Mouse (Mus musculus) small intestine, adult 2 months (tissue): ENCODE data around the gene Adgrf3. TPM values are rescaled to one million over a fixed set of nuclear protein-coding genes. Genes with fewer than 3 reads are reported as not detected.

Experiments
- H3K27ac ChIP-seq: fragments of 200-500 bp; 2 replicates; pipeline ENCODE4 v1.5.1; 2012; ENCODE audit warnings: low read depth, low read length, control low read depth, inconsistent platforms; ENCODE audit not compliant: insufficient read depth
- H3K27me3 ChIP-seq: fragments of 200-500 bp; 2 replicates; pipeline ENCODE4 v1.6.1; 2012; ENCODE audit warnings: mild to moderate bottlenecking, moderate library complexity, low read length, inconsistent platforms; ENCODE audit not compliant: control insufficient read depth, insufficient read depth
- H3K36me3 ChIP-seq: fragments of 200-500 bp; 2 replicates; pipeline ENCODE4 v1.6.1; 2012; ENCODE audit warnings: mild to moderate bottlenecking, low read length, control low read depth, inconsistent platforms; ENCODE audit not compliant: control insufficient read depth, insufficient read depth
- H3K4me1 ChIP-seq: fragments of 200-500 bp; 2 replicates; pipeline ENCODE4 v1.6.1; 2012; ENCODE audit warnings: low read length, inconsistent platforms, mixed read lengths; ENCODE audit not compliant: control insufficient read depth, insufficient read depth, insufficient read length
- H3K4me3 ChIP-seq: fragments of 200-500 bp; 2 replicates; pipeline ENCODE4 v1.5.1; 2012; ENCODE audit warnings: low read depth, mild to moderate bottlenecking, control low read depth, inconsistent platforms, low read length, moderate library complexity
- CTCF ChIP-seq: fragments of 200-500 bp; IDR thresholded peaks from 2 replicates; pipeline ENCODE4 v1.5.1; 2012; ENCODE audit warnings: low read depth, mild to moderate bottlenecking, control low read depth, inconsistent platforms, low read length, moderate library complexity, mixed read lengths; ENCODE audit not compliant: insufficient replicate concordance, insufficient read length; ENCODE audit errors: extremely low read depth
- POLR2A ChIP-seq: fragments of 200-500 bp; IDR thresholded peaks from 2 replicates; pipeline ENCODE4 v1.6.1; 2012; ENCODE audit warnings: low read depth, mild to moderate bottlenecking, control low read depth, inconsistent platforms, low read length, moderate library complexity
- WGBS: fragments of 180-500 bp; shearing (Covaris S2); methylation state at CpG from one replicate; pipeline ENCODE4 v1.1.7; 2018; 5-methylcytosine and 5-hydroxymethylcytosine counted together
- polyA plus RNA-seq: library from polyadenylated mRNA; depleted of rRNA; stranded (reverse); fragments of >200 nt; gene quantifications from 2 replicates; pipeline ENCODE4 v1.2.3, GENCODE M21; 2012; rRNA removed

Adgrf3 gene
- polyA plus RNA-seq, 1 experiment = 0.04 TPM

DNA sequence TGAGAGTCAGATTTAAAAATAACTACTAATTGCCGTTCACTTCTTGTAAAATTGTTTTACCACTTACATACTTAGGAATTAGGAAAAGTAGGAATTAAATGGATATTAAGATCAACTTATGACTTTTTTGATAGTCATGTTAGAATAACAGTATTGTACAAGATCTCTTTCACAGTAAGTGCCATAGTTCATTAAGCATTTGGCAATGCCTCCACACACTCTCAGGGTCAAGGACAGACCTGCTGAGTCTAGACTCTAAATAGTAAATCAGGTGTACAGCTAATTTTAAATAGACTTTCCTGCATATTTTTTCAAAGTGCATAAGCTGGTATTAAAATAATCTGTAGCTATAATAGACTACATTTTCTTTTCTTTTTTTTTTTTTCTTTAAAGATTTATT lies 53.1 kb downstream of the Adgrf3 start:
- 13% methylated on average over 1 of the region's 1 CpGs for WGBS
- Histone ChIP-seq H3K27ac (no peak overlapping the region), H3K36me3 (no peaks in the 10 kb centered on the region; the same call in 1 of the 2 replicates), H3K4me3 (no peak overlapping the region), H3K27me3 (no peaks in the 10 kb centered on the region), H3K4me1 (no peaks in the 10 kb centered on the region)
- no peak for TF ChIP-seq CTCF
- TF ChIP-seq POLR2A = no peak

- WGBS = 18% methylated on average over 4 of the region's 4 CpGs
- no peak for TF ChIP-seq CTCF
- TF ChIP-seq POLR2A = no peak
- no peak overlapping the region for H3K27ac ChIP-seq
- H3K4me1 ChIP-seq = no peaks in the 10 kb centered on the region
- H3K36me3 ChIP-seq = peaks cover 2% of the 10 kb centered on the region
- H3K4me3 ChIP-seq = no peak overlapping the region
- H3K27me3 ChIP-seq = no peaks in the 10 kb centered on the region
Measured at GRCm38 (mm10) chr5:30152007-30152406, 53.5 kb downstream of the Adgrf3 start.

- Histone ChIP-seq H3K27ac (no peak overlapping the region), H3K27me3 (no peaks in the 10 kb centered on the region), H3K36me3 (peaks cover 29% of the 10 kb centered on the region), H3K4me1 (no peaks in the 10 kb centered on the region), H3K4me3 (no peak overlapping the region)
- 59% methylated on average over 5 of the region's 5 CpGs for WGBS
- TF ChIP-seq POLR2A = no peak
- TF ChIP-seq CTCF = no peak
Measured at GRCm38 (mm10) chr5:30148133-30148920, 57.2 kb downstream of the Adgrf3 start.

GRCm38 (mm10) chr5:30146526-30146925 lies 59.0 kb downstream of the Adgrf3 start:
- H3K27me3 ChIP-seq = no peaks in the 10 kb centered on the region
- H3K27ac ChIP-seq = no peak overlapping the region
- 84% methylated on average over 6 of the region's 6 CpGs for WGBS
- no peak overlapping the region for H3K4me3 ChIP-seq
- no peaks in the 10 kb centered on the region for H3K4me1 ChIP-seq
- TF ChIP-seq POLR2A (no peak), CTCF (no peak)
- peaks cover 40% of the 10 kb centered on the region for H3K36me3 ChIP-seq

Other genes starting within 250 kb of the Adgrf3 start
- gene Il6, start 192.6 kb downstream of the Adgrf3 start, polyA plus RNA-seq = not detected in 2 replicates
- 11.5 and 27.8 TPM in 2 replicates for gene Tyms, start 132.1 kb downstream of the Adgrf3 start, polyA plus RNA-seq
- gene Garem2, start 100.6 kb downstream of the Adgrf3 start, polyA plus RNA-seq = 0.03 and 0.04 TPM in 2 replicates
- gene 3110082J24Rik, start 99.6 kb downstream of the Adgrf3 start, polyA plus RNA-seq = not detected in 2 replicates
- 27.7 and 55.3 TPM in 2 replicates for gene Hadha, start 50.6 kb downstream of the Adgrf3 start, polyA plus RNA-seq
- 53.6 and 88.1 TPM in 2 replicates for gene Hadhb, start 50.5 kb downstream of the Adgrf3 start, polyA plus RNA-seq
- 36.4 and 107 TPM in 2 replicates for gene Selenoi, start 26.9 kb upstream of the Adgrf3 start, polyA plus RNA-seq
- 0.11 and 0.28 TPM in 2 replicates for gene Drc1, start 75.7 kb upstream of the Adgrf3 start, polyA plus RNA-seq